Mouse (Mus musculus): Measurements from ENCODE around the gene Gm28710.

The Gm28710 gene

DNA sequence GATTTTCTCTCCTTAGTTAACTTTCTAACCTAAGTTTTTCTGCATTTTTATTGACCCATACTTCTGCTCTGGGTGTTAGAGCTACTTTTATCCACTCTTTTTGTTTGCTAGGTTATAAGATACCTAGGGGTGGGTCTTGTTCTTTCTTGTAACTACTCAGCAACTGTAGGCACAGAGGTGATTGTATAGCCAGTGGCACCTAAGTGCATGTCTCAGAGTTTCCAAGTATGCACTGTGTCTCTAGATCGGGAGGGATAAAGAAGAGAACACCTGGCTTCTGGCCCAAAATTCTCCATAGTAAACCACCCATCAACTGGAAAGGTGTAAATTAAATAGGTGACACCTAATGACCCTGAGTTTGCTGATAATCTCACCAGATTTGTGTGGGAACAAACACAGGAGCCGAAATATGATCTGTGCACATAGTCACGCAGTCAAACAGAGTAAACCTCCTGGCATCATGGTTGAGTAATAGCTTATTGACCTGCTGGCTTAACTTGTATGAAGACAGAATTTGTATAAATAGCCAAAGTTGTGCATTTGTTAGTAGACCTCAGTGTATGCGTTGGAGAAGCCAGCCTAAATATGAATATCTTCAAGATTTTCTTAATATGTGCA is at the start of gene Gm28710:
Gene Gm28710 (plus strand): TSS at position 568 of the 618 bp plus-strand sequence.
- DNase-seq (ENCODE audit: low read depth, low spot score) = no peak

DNA sequence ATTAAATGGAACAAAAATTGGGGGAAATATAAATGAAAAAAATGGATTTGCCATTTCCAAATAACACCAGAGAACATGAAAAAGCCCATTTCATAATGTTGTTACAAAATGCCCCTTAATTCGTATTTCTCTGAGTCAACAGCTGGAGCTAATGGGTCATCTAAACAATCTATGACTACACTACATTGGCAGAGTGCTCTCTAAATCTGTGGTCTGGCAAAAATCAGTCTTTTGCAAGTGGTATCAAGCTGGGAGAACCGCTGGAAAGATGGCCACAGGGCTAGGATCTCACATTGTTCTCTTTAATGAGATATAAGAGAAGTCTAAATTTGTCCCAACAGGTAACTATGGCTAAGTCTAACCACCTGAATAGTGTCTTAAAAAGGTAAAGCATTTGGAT is 14.4 kb upstream of the Gm28710 start:
- DNase-seq (ENCODE audit: low read depth, low spot score) = no peak

- no peak for DNase-seq (ENCODE audit: low read depth, low spot score)
These were observed 12.9 kb upstream of the Gm28710 start for GRCm38 (mm10) chr5:16778610-16779172.

GRCm38 (mm10) chr5:16785627-16786026 is 6.0 kb upstream of the Gm28710 start:
- peak; percentile 22 for DNase-seq (ENCODE audit: low read depth, low spot score)

DNA sequence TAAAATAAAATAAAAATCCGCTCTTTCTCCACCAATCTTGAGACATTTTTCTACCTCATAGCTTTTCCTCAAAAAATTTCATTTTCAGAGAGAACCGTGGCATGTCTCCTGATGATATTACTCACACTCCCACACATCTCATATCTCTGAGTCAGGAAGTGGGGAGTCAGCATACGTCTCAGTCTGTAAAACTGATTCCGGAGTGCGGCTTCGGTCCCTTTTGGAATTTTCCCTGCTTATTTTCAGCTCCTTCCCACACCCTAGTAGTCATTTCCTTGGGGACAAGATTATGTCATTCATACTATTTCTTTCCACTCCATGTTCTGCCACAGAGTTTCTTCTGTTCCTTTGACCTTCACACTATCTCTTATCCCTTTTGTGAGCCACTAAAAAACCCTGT is 3.4 kb downstream of the Gm28710 start:
- DNase-seq (ENCODE audit: low read depth, low spot score) = peak; percentile 81

- DNase-seq (ENCODE audit: low read depth, low spot score) = no peak
These were observed 11.1 kb downstream of the Gm28710 start for GRCm38 (mm10) chr5:16802726-16803125.

DNA sequence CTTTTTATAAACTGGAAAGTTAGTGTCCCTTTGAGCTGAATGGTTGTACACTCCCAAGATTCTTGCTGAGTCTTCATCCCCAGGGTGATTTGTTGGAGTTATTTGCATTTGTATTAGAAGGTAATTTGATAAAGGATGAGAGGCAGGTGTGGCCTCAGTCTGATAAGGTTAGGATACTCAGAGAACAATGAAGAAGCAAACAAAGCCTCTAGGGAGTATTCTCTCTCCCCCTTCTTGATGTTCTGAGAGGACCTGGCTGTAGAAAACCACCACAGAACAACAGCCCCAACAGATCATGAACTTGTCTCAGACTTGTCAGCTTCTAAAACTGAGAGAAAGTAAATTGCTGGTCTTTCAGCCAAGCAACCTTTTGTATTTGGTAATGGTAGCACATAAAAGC is 47.4 kb downstream of the Gm28710 start:
- no peak for DNase-seq (ENCODE audit: low read depth, low spot score)

- DNase-seq (ENCODE audit: low read depth, low spot score) = peak; percentile 74
These were observed 77.8 kb downstream of the Gm28710 start for GRCm38 (mm10) chr5:16869309-16869915.

- peak; percentile 8 for DNase-seq (ENCODE audit: low read depth, low spot score)
These were observed 102.6 kb downstream of the Gm28710 start for GRCm38 (mm10) chr5:16894161-16894560.

DNA sequence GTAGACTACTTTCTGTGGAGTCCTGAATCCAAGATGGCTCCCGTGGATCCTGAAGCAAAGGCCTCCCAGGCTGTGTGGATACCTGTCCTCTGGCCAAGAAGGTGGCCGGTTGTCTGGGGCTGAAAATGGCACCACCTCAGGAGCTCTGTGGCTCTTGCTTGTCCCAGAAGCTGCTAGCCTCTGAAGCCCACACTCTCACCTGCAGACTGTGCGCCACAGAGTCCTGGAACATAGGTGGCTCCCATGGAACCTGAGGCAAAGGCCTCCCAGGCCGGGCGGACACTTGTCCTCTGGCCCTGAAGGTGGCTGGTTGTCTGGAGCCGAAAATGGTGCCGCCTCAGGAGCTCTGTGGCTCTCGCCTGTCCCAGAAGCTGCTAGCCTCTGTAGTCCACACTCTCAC is 128.2 kb downstream of the Gm28710 start:
- DNase-seq (ENCODE audit: low read depth, low spot score) = no peak

- DNase-seq (ENCODE audit: low read depth, low spot score) = peak; percentile 15
These were observed 130.9 kb downstream of the Gm28710 start for GRCm38 (mm10) chr5:16922473-16922872.

Data from brain, adult 2 months (tissue).